Mouse (Mus musculus): ENCODE measurements around the gene Ubxn6.

GRCm38 (mm10) chr17:56103465-56104285 lies 28.8 kb upstream of the Ubxn6 start:
- TF ChIP-seq CTCF (IDR thresholded peaks at IDR 0.05; ENCODE audit: extremely low read depth, insufficient read depth, low read length) (no peak), POLR2A (IDR thresholded peaks at IDR 0.05; ENCODE audit: extremely low read depth, insufficient read depth, low read length) (no peak)
